Mouse (Mus musculus): Measurements from ENCODE around the gene Gm49673.
A peak's percentile ranks its signal among the peaks of the same experiment; 100 is the strongest.
"Not testable (repeated sequence)": the region's sequence is repeated elsewhere in the genome, so short reads cannot be mapped to it uniquely, and the experiment has no call there.

Gm49673 gene

DNA sequence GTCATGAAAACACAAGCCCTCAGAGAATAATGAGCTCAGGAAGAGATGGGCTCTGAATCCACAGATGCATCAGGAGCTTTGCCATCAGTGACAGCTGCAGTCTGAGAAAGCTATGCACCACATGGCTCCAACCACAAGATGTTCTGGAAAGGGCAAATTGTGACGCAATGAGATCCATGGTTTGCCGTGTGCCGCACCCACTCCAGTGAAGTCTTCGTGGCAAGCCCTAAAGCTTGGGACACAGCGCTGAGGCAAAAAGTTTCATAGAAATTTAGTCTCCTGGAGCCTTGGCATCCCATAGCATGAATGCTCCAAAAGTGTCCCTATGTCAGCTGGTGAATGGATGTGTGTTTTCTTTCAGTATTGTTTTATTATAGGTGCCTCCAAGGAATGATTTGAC is 9.5 kb downstream of the Gm49673 start:
- DNase-seq (ENCODE audit: low read depth, low spot score), result not testable (repeated sequence)

DNA sequence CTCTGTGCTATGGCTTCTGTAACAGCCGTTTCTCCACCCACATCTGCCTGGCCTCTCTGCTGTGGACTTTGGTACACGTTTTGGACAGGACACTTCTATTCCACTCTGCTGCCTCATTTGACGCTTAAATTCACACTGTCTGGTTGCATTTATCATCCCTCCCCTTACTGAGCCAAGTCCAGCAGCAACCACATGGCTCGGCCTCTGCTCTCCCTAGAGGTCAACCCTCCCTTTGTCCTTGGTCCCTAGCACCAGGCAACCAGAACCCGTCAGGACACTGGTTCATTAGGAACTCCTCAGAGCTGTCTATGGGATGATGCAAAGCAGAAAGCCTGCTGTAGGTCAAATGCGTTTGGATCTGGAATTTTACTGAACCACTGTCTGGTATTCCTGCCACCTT is 16.7 kb downstream of the Gm49673 start:
- not testable (repeated sequence) for DNase-seq (ENCODE audit: low read depth, low spot score)

DNA sequence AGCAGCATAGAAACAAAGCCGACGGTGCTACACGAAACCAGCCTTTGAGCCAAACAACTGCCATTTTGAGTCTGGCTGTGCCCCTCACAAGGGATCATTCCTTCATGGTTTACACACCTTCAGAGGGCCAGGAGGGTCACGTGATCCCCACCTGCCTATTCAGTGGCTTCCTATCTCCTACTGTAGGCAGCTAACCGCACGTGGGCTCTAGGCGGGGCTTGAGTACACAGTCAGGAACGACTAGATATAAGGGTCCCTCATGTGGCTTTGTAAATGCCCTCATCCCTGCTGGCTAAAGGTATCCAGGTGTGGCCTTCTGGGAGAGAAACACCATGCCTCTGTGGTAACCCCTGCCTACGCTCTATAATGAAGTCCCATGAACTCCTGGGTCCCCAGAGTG is 18.0 kb downstream of the Gm49673 start:
- not testable (repeated sequence) for DNase-seq (ENCODE audit: low read depth, low spot score)

DNA sequence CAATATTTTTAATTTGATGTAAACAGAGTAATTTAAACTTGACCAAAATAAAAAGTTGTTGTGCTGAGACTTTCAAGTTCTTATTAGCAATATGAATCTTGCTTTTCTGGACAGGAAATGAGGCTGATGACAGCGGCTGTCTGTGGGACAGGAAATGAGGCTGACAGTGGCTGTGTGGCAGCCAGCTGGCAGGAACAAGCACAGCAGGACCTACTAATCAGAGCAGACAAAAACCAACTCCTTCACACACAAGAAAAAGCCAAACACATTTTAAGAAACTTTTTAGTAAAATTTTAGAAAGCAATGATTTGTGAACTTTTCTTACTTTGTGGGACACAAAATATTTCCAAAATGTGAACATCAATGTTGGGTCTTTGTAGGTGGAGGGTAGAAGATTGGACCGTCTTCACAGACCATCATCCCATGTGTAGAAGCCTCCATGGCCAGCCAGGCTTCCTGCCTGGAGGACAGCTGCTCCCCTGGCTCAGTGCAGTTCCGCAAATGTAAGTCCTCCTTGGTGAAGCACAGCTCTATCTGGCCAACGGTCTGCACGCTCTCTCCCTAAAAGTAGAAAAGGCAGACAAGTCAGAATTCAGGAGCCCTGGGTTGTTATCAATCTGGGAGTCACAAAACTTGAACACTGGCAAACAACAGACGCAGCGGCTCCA is 19.1 kb downstream of the Gm49673 start:
- not testable (repeated sequence) for DNase-seq (ENCODE audit: low read depth, low spot score)

DNA sequence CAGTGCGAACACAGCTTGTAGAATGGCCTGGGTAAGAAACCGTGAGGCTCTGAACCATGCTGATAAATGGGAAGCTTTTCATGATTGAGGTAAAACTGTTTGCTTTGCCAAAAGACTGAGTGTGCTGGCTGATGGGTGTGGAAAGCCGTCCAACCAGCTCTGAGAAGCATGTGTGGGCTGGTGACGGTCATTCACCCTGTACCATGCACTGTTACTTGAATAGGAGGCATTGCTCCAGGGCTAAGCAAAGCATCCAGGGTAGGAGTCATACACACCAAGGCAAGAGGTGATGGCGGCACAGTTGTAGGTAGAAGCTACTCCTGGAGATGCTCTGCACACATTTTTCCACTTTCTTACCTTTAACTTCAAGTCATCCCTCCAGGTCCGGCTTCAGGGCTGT is 23.0 kb downstream of the Gm49673 start:
- not testable (repeated sequence) for DNase-seq (ENCODE audit: low read depth, low spot score)

DNA sequence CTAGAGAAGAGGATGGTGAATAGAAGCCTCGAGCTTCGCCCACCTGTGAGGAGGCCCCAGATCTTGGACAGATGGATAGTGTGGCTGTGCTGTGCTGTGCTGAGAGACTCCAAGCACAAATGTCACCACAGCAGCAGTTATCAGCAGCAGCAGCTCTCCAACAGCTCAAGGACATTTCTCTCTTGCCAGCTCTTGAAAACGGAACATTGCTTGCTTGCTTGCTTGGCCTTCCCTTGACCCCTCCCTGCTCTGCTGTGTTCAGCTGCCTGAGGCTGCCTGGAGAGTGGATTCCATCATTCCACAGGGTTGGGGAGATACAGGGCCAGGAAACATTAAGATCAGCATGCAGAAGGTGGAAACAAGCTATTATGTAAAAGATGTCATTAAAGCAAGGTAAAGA is 24.6 kb downstream of the Gm49673 start:
- DNase-seq (ENCODE audit: low read depth, low spot score), result not testable (repeated sequence)

DNA sequence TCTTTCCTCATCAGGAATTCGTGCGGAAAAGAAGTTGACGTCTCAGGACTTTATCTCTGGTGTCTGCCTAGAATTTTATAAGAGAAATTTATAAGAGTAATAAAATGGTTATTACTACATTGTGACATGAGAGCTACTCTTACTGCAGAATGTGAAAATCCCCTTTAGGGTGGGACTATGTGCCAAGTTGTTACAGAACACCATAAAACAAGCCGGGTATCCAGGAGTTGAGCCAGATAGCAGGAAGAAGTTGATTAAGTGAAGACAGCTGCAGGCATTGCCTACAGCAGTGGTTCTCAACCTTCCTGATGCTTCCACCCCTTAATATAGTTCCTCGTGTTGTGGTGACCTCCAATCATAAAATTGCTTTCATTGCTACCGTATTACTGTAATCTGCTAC is 30.7 kb downstream of the Gm49673 start:
- DNase-seq (ENCODE audit: low read depth, low spot score), result not testable (repeated sequence)

DNA sequence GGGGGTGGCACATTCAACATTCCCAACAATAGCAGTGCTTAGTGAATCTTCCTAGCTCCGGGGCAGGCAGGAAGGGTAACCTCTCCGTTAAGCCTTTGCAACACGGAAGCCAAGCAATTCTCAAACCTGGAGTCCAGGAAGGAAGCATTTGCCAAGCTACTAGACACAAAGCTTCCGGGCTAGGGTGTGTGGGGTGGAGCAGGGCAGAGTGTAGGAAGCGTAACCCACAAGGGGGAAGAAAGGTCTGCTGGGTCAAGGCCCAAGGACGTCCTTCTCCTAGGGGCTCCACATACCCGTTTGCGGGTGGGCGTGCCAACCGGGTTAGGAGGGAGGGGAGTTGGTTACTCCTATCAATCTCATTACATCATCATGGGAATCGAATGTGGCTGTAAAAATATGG is 31.2 kb downstream of the Gm49673 start:
- not testable (repeated sequence) for DNase-seq (ENCODE audit: low read depth, low spot score)

DNA sequence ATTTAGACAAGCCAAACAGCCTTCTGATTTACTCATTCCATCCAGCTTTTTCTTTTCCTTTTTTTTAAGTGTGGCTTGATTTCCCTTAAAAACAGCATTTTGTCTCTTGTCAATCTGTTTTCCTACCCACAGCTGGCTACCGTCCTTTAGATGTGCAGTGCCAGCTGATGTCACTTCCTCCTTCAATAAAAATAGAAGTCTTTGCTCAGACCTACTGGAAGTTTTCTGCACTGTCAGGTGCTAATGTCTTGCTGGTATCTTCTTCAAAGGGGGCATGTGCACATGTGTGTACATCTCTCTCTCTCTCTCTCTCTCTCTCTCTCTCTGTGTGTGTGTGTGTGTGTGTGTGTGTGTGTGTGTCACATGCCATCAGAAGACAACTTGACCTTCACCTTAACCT is 35.4 kb downstream of the Gm49673 start:
- DNase-seq (ENCODE audit: low read depth, low spot score), result not testable (repeated sequence)

DNA sequence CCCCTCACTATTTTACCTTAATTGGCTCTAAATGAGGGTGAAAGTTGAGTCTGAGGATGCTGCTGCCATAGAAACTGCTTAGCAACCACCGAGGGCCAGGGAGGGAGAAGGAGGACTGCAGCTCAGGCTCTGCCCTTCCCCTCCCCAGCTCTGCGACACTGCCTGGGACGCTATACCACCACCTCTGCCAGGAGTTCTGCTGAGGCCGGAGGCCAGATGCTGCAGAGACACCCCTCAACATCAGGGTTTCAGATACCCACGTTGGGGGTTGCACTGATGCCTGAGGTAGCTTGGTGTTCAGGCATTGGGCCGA is 46.3 kb downstream of the Gm49673 start:
- DNase-seq (ENCODE audit: low read depth, low spot score), result not testable (repeated sequence)

DNA sequence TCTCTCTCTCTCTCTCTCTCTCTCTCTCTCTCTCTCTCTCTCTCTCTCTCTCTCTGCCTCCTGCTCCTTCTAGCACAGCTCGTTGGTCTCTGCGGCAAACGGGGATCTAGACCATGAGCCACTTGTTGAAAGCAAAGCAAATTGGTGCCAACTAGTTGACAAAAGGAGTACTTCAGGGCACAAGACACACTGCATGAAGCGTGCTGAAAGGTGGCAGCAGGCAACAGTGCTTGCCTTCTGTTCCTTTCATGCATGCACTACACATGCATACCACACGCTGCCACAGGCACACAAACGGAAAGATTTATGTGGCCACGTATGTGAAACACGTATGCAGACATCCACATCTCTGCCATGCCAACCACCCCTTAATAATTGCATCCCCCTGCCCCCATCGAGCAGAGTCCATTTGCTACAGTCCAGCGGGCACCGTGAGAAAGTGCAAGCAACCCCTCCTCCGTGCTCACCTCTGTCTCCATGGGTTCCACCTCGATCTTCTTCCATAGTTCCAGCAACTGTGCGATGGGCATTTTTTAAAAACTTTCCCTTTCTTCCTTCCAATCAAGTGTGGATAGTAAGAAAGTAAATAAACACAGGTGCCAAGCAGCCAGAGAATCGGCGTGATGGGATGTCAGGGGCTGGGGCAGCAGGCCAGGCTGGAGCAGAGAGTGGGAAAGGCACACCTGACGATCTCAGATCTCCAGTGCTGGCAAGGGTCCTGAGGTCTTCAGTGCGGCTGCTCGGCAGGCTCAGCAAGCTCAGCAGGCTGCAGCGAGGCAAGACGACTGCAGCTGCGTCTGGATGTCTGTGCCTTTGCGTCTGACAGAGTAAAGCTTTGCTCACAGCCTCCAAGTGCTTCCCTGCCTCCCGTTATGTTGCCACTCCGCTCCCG is 46.9 kb downstream of the Gm49673 start:
- not testable (repeated sequence) for DNase-seq (ENCODE audit: low read depth, low spot score)

DNA sequence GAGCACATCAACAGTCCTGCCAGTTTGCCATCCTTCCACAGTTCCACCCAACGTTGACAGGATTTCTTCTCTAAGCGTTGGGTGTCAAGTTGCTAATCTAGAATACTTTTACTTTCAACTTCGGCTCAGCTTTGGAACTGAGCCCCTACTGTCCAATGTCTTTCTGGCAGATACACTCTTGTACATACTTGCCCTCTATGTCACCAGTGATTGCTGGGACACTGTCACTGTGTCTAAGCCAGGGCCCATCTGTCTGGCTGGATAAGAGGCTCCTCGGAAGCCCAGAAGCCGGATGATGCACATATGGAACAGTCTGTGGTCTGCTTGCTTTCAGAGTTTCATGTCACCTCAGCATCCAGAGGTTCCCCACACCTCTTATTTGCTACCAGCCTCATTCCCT is 51.4 kb downstream of the Gm49673 start:
- DNase-seq (ENCODE audit: low read depth, low spot score), result not testable (repeated sequence)

DNA sequence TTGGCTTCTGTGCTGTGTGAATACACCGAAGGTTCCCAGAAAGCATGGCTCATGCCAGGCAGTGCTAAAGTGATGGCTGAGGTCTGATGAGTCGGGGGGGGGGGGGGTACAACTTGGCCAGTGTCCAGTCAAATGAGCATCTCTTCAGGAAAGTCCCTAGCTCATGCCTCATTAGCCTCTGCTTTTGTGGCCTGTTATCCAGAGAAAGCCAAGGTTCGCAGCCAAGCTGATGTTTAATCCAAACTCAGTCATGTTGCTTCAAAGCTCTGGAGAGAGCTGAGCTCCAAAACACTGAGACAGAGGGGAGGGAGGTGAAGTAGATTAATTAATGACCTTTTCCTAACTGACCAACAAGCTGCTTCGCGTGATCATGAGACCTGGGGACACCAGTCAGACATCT is 51.9 kb downstream of the Gm49673 start:
- DNase-seq (ENCODE audit: low read depth, low spot score), result not testable (repeated sequence)

DNA sequence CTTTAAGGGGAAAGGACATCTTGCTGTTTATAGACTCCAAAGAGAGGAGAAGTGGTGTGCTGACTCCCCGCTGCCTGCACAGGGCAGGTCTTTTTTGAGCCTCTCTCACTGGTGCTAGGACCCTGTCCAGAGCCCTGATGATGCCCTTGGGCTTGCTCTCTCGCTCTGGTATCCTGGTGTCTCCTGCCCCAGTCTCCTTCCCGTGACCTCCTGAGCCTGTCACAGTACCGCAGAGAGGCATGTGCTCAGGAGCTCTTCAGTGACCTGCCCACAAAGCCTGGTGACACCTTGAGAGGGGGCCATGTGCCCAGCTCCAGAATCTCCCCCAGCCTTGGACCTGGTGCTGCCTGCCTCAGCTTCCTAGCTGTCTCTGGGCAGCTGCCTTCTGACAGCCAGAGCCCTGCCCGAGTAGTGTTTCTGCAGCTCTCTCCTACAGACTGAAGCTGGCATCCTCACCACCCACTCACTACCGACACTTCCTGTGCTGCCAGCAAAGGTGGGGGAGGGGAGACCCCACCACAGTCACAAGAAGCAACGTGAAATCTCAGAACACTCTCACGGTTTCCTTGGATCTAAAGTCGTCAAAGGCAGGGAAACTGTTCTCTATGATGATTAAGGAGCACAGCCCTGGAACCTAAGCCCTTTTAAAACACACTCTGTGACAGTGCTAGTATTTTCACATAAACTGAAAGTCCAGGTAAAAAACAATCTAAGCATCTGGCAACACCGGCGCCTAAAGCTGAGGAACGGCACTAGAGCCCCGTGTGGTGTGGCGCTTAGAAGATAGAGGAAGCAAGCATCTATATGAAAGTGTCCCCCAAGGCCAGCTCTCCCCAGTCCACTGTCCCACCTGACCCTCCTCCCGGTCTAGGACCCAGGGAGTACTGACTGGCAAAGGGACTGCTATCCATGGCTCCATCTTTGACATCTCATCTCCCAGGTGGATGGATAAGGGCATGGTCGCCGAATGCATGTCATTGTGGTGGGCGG is 54.8 kb downstream of the Gm49673 start:
- DNase-seq (ENCODE audit: low read depth, low spot score), result not testable (repeated sequence)

DNA sequence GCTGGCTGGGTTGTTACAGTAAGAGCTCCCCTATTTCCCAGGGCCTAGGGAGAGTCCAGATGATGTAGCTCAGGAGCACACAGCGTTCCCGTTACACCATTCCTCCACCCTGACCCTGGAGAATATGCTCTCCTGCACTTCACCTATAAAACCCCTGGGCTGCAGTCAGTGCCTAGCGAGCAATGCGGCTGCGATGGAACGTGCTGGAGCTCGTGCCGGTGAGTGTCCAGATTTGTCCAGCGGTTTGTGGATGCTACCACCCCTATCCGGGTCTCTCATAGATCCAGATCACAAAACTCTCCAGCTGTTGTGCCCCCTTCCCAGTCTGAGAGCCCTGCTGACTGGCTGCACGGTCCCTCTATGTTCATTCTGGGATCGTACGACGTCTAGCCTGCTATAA is 56.3 kb downstream of the Gm49673 start:
- not testable (repeated sequence) for DNase-seq (ENCODE audit: low read depth, low spot score)

DNA sequence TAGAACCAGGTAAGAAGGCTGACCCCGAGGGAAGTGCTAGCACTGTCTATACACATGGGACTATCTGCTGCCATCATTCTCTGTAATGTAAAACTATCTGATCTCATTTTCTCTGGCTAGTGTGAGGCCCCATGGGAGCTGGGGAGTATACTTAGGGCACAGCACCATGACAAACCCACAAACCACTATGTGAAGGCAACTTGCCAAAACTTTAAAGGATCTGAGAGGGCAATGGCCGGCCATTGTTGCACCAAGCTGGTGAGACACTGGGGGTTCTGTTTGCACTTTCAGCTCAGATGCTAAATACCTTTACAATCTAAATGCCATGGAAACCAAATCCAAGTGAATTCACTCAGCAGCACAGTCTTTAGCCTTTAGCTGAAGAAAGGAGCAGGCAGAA is 77.7 kb downstream of the Gm49673 start:
- not testable (repeated sequence) for DNase-seq (ENCODE audit: low read depth, low spot score)

DNA sequence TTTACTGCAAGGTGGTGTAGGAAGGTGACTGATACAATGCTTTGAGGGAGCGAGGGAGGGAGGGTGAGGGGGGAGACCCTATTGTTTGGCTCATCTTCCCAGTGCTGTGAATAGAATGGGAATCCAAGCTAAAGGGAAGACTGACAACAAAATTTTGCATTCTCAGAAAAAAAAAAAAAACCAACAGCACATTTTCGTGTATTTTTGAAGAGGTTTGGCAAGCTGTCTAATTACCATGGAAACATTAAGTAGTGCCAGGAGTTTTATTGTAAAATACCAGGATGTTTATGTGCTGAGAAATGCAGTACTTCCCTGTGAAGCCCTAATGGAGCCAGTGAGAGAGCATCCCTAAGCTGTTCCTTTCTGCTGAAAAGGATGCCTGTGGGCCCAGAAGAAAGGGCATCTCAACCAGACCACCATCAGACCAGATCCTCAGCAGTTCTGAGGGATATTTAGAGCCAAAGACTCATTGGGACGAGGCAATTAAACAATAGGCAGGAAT is 90.9 kb downstream of the Gm49673 start:
- DNase-seq (ENCODE audit: low read depth, low spot score), result peak; percentile 30

DNA sequence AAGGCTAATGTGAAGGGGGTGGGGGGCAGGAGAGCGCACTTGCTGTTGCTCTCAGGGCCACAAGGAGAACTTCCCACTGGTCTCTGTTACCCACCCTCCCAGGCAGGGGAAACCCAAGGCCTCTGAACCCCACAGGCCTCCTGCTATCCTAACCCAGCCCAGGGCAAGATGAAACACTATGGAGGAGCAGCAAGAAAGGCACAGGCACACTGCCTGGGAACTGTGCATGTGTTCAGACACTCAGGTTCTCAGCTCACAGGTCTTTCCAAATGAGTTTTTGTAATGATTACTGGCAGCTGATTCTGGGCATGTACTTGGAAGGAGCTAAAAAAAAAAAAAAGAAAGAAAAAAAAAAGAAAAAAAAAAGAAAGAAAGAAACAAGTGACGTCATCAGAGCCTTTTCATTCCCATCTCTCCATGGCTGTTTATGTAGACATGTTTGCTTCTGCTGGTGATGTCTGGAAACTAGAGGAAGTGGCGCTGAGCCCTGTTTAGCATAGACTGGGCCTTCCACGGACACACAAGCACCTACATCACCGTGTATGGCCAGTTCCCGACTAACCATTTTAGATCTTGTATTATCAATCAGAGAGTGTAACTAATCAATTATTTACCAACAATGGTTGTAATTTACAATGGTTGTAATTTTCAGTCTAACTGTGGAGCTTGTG is 91.5 kb downstream of the Gm49673 start:
- DNase-seq (ENCODE audit: low read depth, low spot score), result not testable (repeated sequence)

DNA sequence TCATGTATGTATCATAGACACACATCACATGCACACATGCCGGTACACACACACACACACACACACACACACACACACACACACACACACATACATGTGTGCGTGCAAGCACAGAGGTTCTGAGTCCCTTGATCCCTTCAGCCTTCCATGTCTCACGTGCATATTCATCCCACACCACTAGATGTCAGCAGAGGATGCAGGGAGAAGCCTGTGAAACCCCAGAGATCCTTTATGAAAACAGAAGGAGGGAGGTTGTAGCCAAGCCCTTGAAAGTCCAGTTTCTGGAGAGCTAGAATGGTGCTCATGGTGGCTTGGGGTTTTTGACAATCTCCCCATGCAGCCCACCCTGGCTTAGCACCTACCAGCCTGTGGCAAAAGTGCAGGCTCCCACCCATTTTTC is 96.3 kb downstream of the Gm49673 start:
- peak; percentile 48 for DNase-seq (ENCODE audit: low read depth, low spot score)

DNA sequence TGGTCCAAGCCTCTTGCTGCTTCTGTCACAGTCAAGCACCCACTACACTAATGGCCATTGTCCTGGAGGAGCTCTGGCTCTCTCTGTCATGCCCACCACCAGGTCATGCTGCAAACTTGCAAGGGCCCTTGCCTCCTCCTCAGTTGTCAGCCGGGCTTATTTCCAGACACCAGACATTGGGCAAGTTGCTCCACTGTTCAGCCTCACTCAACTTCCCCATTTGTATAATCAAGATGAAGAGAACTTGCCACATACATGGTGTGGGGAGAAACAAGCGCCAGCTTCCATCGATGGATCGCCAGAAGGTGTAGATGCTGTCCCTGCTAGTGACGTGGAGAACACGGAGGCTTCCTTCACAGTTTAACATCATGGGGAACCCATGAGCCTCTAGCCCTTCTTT is 97.4 kb downstream of the Gm49673 start:
- DNase-seq (ENCODE audit: low read depth, low spot score), result not testable (repeated sequence)

DNA sequence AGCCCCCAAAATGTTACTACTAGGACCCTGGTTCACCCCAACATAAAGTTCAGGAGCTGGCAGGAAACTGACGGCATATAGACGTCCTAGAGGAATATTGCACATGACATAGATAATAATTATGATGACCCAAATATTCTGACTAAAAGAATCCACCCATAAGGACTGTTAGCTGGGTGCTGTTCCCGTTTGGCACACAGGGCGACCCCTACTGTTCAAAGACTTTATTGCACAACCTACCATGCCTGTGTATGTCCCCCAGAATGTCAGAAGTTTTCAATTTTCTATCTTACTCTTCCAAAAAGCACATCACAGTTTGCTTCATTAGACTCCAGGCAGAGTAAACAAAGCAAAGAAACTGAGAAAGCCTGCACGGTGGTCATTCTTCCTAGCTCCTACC is 101.4 kb downstream of the Gm49673 start:
- not testable (repeated sequence) for DNase-seq (ENCODE audit: low read depth, low spot score)
